Mouse (Mus musculus) adrenal gland, postnatal 4 days (tissue): ENCODE data around the gene Gpr162. TPM values are rescaled to one million over a fixed set of nuclear protein-coding genes. Genes with fewer than 3 reads are reported as not detected.
"Not testable (repeated sequence)": the region's sequence is repeated elsewhere in the genome, so short reads cannot be mapped to it uniquely, and the experiment has no call there.

Experiments used
- DNase-seq, 2 experiments: peaks; one replicate each; pipeline ENCODE4 v3.0.0; 2021 to 2022; ENCODE audit warnings: low spot score in 2 of 2, mixed read lengths in 2 of 2
- total RNA-seq, 2 experiments: library from RNA; stranded (reverse); gene quantifications; 2 replicates each; pipeline ENCODE4 v1.2.3; 2021

The Gpr162 gene
- total RNA-seq, 2 experiments from 2014 or later: 5.1 to 5.6 TPM

GRCm38 (mm10) chr6:124813933-124814332, 49.9 kb downstream of the Gpr162 start, which contains the start of gene Tpi1:
Gene Tpi1 (minus strand): TSS chr6:124814296.
- DNase-seq: peak; percentile 78 to 86

DNA sequence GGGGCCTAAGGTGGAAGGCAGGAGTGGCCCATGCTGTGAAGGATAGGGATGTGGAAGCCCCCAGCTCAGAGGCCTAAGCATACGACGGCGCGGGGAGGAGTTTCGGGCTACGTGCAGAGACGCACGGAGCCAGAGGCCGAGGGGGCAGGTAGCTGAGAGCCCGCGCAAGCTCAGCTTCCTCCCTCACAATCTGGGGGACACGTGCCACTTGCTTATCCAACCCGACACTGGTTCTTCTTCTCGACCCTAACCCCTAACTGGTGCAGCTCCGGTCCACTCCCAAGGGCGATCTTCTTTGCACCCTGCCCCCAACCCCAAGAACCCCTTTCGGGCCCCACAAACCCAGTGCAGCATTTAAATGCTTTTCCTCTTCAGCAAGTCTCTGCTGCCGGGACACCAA, 50.3 kb downstream of the Gpr162 start:
- DNase-seq: no peak

GRCm38 (mm10) chr6:124812848-124813247, 50.9 kb downstream of the Gpr162 start:
- DNase-seq: no peak

DNA sequence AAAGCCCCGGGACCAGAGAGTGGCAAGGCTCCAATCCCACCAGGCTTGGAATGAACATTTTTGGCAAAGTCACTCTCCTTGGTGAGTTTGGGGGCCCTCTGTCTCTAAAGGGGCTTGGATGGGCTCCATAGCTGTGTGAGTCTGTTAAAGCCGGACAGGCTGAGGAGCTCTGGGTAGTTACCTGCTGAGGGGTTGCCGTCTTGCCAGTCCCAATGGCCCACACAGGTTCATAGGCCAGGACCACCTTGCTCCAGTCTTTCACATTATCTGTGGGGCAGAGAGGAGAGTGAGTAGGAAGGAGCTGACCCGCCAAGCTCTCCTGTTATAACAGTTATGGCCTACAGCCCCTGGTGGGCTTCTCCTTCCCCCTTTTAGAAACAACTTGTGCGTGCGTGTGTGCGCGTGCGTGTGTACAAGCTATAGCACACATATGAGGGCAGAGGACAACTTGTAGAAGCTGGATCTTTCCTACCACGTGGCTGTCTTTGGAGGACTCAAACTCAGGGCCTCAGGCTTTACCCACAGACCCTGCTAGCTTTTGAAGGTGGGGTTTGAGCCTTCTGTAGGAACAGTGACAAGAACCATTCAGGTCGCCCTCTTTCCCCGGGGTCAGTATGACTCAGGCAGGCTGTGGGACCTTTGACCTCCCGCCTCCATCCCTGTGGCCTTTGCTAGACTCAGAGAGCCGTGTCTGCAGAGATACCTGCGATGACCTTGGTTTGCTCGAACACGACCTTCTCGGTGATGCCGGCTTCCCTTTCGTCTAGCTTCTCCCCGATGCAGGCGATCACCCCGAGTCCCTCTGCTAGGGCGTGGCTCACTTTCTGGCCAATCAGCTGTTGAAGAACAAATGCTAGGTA, 51.9 kb downstream of the Gpr162 start:
- DNase-seq: no peak

- DNase-seq: no peak
Measured at GRCm38 (mm10) chr6:124811403-124811665, 52.4 kb downstream of the Gpr162 start.

- not testable (repeated sequence) for DNase-seq
Measured at GRCm38 (mm10) chr6:124810566-124811402, 53.0 kb downstream of the Gpr162 start.

DNA sequence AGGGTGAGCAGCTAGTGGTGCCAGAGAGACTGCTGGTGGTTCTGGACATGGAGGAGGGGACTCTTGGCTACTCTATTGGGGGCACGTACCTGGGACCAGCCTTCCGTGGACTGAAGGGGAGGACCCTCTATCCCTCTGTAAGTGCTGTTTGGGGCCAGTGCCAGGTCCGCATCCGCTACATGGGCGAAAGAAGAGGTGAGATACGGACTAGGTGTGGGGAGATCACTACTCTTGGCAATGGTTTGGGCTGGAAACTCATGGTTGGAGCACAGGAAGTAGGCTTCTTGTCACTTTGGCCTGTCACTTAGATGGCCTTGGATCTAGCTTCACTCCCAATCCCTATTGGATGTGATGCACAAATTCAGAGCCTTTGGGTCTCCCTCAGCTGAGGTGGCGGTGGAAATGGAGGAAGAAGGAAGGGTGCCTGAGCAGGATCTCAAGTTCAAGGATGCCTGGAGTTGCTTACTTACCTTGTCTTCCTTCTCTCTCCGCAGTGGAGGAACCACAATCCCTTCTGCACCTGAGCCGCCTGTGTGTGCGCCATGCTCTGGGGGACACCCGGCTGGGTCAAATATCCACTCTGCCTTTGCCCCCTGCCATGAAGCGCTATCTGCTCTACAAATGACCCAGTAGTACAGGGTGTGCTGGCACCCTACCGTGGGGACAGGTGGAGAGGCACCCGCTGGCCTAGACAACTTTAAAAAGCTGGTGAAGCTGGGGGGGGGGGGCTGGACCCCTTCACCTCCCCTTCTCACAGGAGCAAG, 53.8 kb downstream of the Gpr162 start:
- DNase-seq: no peak

GRCm38 (mm10) chr6:124809052-124809774, 54.6 kb downstream of the Gpr162 start:
- peak; percentile 68 to 70 for DNase-seq

Other genes with a start within 250 kb of the Gpr162 start
- gene C1s2, start 227.9 kb downstream of the Gpr162 start, total RNA-seq: 1 to 10 TPM; 1.7 to 2.5 TPM
- 100 to 1,000 TPM in 1 of 2 experiments, 10 to 100 TPM in 1; 99.6 to 105 TPM for gene Lpcat3, start 201.0 kb downstream of the Gpr162 start, total RNA-seq
- 100 to 1,000 TPM in 1 of 2 experiments, 10 to 100 TPM in 1; 99.3 to 101 TPM for gene Emg1, start 151.8 kb downstream of the Gpr162 start, total RNA-seq
- 100 to 1,000 TPM; 400 to 439 TPM for gene Phb2, start 151.6 kb downstream of the Gpr162 start, total RNA-seq
- gene Ptpn6, start 125.3 kb downstream of the Gpr162 start, total RNA-seq: 1 to 10 TPM; 8.3 to 8.4 TPM
- 100 to 1,000 TPM; 313 TPM for gene Grcc10, start 122.6 kb downstream of the Gpr162 start, total RNA-seq
- 1 to 10 TPM in 1 of 2 experiments, not detected in 1; 2.2 TPM for gene Gm45234, start 108.0 kb downstream of the Gpr162 start, total RNA-seq
- gene Atn1, start 107.5 kb downstream of the Gpr162 start, total RNA-seq: 100 to 1,000 TPM in 1 of 2 experiments, 10 to 100 TPM in 1; 99.7 to 111 TPM
- gene Eno2, start 94.3 kb downstream of the Gpr162 start, total RNA-seq: 10 to 100 TPM; 17.9 to 28.3 TPM
- not detected for gene Lrrc23, start 84.3 kb downstream of the Gpr162 start, total RNA-seq
- 10 to 100 TPM; 18.7 to 19.2 TPM for gene Spsb2, start 55.3 kb downstream of the Gpr162 start, total RNA-seq
- 100 to 1,000 TPM; 422 to 439 TPM for gene Tpi1, start 49.7 kb downstream of the Gpr162 start, total RNA-seq
- gene Usp5, start 34.5 kb downstream of the Gpr162 start, total RNA-seq: 100 to 1,000 TPM; 141 to 148 TPM
- 10 to 100 TPM; 50.6 to 58.6 TPM for gene Cdca3, start 34.4 kb downstream of the Gpr162 start, total RNA-seq
- 10 to 100 TPM; 13.9 to 16.3 TPM for gene Gnb3, start 23.7 kb downstream of the Gpr162 start, total RNA-seq
- 10 to 100 TPM; 47.3 to 52.2 TPM for gene P3h3, start 6.2 kb downstream of the Gpr162 start, total RNA-seq
- under 1 TPM; 0.62 to 0.84 TPM for gene Cd4, start 24.2 kb upstream of the Gpr162 start, total RNA-seq
- 1 to 10 TPM; 1.5 to 1.7 TPM for gene Lag3, start 47.7 kb upstream of the Gpr162 start, total RNA-seq
- 100 to 1,000 TPM; 692 to 728 TPM for gene Ptms, start 56.1 kb upstream of the Gpr162 start, total RNA-seq
- 100 to 1,000 TPM; 257 to 265 TPM for gene Mlf2, start 67.4 kb upstream of the Gpr162 start, total RNA-seq
- 100 to 1,000 TPM; 143 to 151 TPM for gene Cops7a, start 101.6 kb upstream of the Gpr162 start, total RNA-seq
- gene Pianp, start 132.7 kb upstream of the Gpr162 start, total RNA-seq: 10 to 100 TPM in 1 of 2 experiments, 1 to 10 TPM in 1; 6.2 to 11.1 TPM
- 10 to 100 TPM; 60.6 to 67.6 TPM for gene Zfp384, start 145.2 kb upstream of the Gpr162 start, total RNA-seq
- 100 to 1,000 TPM; 118 TPM for gene Ing4, start 175.8 kb upstream of the Gpr162 start, total RNA-seq
- 1 to 10 TPM; 7.3 to 8.0 TPM for gene Acrbp, start 185.7 kb upstream of the Gpr162 start, total RNA-seq
- 1 to 10 TPM in 1 of 2 experiments, under 1 TPM in 1; 0.84 to 1.0 TPM for gene Lpar5, start 203.9 kb upstream of the Gpr162 start, total RNA-seq
- gene Chd4, start 232.0 kb upstream of the Gpr162 start, total RNA-seq: 100 to 1,000 TPM; 227 to 264 TPM